Mouse (Mus musculus): ENCODE measurements at regions not wholly inside any gene's neighbourhood (a gene's known extent, or its start where the extent isn't known, plus 50 kb on each side); places are given as distances from the start of the nearest gene placed in this dataset.

DNA sequence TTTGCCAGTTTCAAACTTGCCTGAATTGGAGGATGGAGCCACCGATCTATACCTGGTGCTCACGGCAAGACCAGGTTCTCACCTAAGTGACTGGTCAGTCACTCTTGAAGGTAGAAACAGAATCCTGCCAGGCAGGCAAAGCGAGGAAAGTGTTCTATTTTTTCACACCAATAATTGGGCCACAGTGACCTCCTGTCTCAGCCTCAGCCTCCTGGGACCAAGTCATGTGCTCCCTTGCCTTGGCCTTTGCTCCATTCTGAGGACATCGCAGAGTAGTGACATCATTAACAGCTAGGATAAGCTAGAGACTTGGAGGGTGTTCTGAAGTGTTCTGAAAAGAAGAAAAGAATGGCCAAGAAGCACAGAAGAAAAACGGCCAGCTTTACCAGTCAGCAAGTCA is 67.5 kb upstream of the Crhr1 start:
- TF ChIP-seq POLR2A (IDR thresholded peaks at IDR 0.05; ENCODE audit: insufficient read length, low read depth) (no peak), MYOG (IDR thresholded peaks at IDR 0.05; ENCODE audit: control insufficient read depth in 1 of 3, insufficient read depth in 1 of 3, insufficient read length in 2 of 3, low read depth in 2 of 3) (no peak), CEBPB (IDR thresholded peaks at IDR 0.05; ENCODE audit: insufficient read depth, poor library complexity, severe bottlenecking) (no peak)
